Mouse (Mus musculus): ENCODE measurements around the gene Tet2. TPM values are rescaled to one million over a fixed set of nuclear protein-coding genes. Genes with fewer than 3 reads are reported as not detected.

Tet2 gene
- total and polyA plus RNA-seq, 3 experiments, result 6.8 to 101 (median 10.9) TPM

GRCm38 (mm10) chr3:133436279-133436860 is 108.6 kb downstream of the Tet2 start (continued):
- TF ChIP-seq ZC3H11A (IDR thresholded peaks at IDR 0.05; ENCODE audit: low read depth, low read length) (no peak), ZNF384 (IDR thresholded peaks at IDR 0.05; ENCODE audit: low read depth, low read length) (no peak), CTCF (IDR thresholded peaks at IDR 0.05 in 2 of 3, conservative IDR thresholded peaks at IDR 0.05 in 1 of 3; ENCODE audit: control insufficient read depth in 1 of 3, insufficient read depth in 1 of 3, low read depth in 2 of 3, low read length in 3 of 3, poor library complexity in 1 of 3, severe bottlenecking in 1 of 3) (no peak), MAZ (IDR thresholded peaks at IDR 0.05; ENCODE audit: low read depth, low read length) (no peak), TCF12 (IDR thresholded peaks at IDR 0.05; ENCODE audit: low read depth, low read length) (no peak)

GRCm38 (mm10) chr3:133435774-133436148 is 109.2 kb downstream of the Tet2 start:
- H3K27ac ChIP-seq (ENCODE audit: control insufficient read depth, low read depth, low read length), result no peak overlapping the region
- no peaks in the 10 kb centered on the region for H3K9me3 ChIP-seq (replicated peaks; ENCODE audit: insufficient read depth, low read length)
- TF ChIP-seq ZKSCAN1 (IDR thresholded peaks at IDR 0.05; ENCODE audit: low read depth, low read length) (no peak), ELF1 (IDR thresholded peaks at IDR 0.05; ENCODE audit: low read depth, low read length) (no peak), CHD1 (IDR thresholded peaks at IDR 0.05; ENCODE audit: low read depth, low read length) (no peak), POLR2AphosphoS5 (IDR thresholded peaks at IDR 0.05; ENCODE audit: borderline replicate concordance, low read depth, low read length) (no peak), USF2 (IDR thresholded peaks at IDR 0.05; ENCODE audit: borderline replicate concordance in 1 of 2, insufficient read depth in 1 of 2, low read depth in 1 of 2, low read length in 2 of 2) (no peak), MXI1 (IDR thresholded peaks at IDR 0.05; ENCODE audit: low read depth, low read length) (no peak), UBTF (IDR thresholded peaks at IDR 0.05; ENCODE audit: borderline replicate concordance, insufficient read depth, low read depth, low read length) (no peak), HCFC1 (IDR thresholded peaks at IDR 0.05; ENCODE audit: low read depth, low read length) (no peak), NELFE (IDR thresholded peaks at IDR 0.05; ENCODE audit: low read depth, low read length) (no peak), CTCF (IDR thresholded peaks at IDR 0.05 in 2 of 3, conservative IDR thresholded peaks at IDR 0.05 in 1 of 3; ENCODE audit: control insufficient read depth in 1 of 3, insufficient read depth in 1 of 3, low read depth in 2 of 3, low read length in 3 of 3, poor library complexity in 1 of 3, severe bottlenecking in 1 of 3) (no peak), MYB (IDR thresholded peaks at IDR 0.05; ENCODE audit: low read depth, low read length) (no peak), JUND (IDR thresholded peaks at IDR 0.05; ENCODE audit: low read depth, low read length) (no peak), MYC (IDR thresholded peaks at IDR 0.05; ENCODE audit: low read depth, low read length) (no peak), SIN3A (IDR thresholded peaks at IDR 0.05; ENCODE audit: low read length) (no peak), USF1 (IDR thresholded peaks at IDR 0.05; ENCODE audit: low read depth, low read length) (no peak), TCF12 (IDR thresholded peaks at IDR 0.05; ENCODE audit: low read depth, low read length) (no peak), POLR2A (IDR thresholded peaks at IDR 0.05; ENCODE audit: control insufficient read depth in 1 of 2, insufficient read depth in 1 of 2, low read depth in 1 of 2, low read length in 2 of 2, poor library complexity in 1 of 2) (no peak), EP300 (IDR thresholded peaks at IDR 0.05; ENCODE audit: low read depth in 1 of 2, low read length in 2 of 2) (no peak), GABPA (IDR thresholded peaks at IDR 0.05; ENCODE audit: low read depth, low read length) (no peak)
- no peak for DNase-seq (ENCODE audit: low read depth, low spot score)
- no peak overlapping the region for H3K9ac ChIP-seq (ENCODE audit: control insufficient read depth, low read depth, low read length, poor library complexity, severe bottlenecking)
- H3K27me3 ChIP-seq (ENCODE audit: control insufficient read depth in 1 of 2, insufficient read depth in 2 of 2, low read length in 2 of 2), result no peaks in the 10 kb centered on the region
- no peaks in the 10 kb centered on the region for H3K4me1 ChIP-seq (ENCODE audit: control insufficient read depth in 1 of 2, insufficient read depth in 2 of 2, low read length in 2 of 2)
- no peak overlapping the region for H3K4me3 ChIP-seq (ENCODE audit: control insufficient read depth in 1 of 2, insufficient read depth in 1 of 2, low read depth in 2 of 2, low read length in 2 of 2)
- no peaks in the 10 kb centered on the region for H3K36me3 ChIP-seq (ENCODE audit: control insufficient read depth in 1 of 2, insufficient read depth in 2 of 2, low read length in 2 of 2)
- H3K79me2 ChIP-seq (ENCODE audit: control insufficient read depth, insufficient read depth, low read length, poor library complexity), result no peaks in the 10 kb centered on the region
